Mouse (Mus musculus) layer of hippocampus, adult 18-20 months (tissue): ENCODE results near the gene Zfp831. TPM values are rescaled to one million over a fixed set of nuclear protein-coding genes. Genes with fewer than 3 reads are reported as not detected.

Source experiments
- DNase-seq, 2 experiments: peaks; one replicate each; pipeline ENCODE4 v3.0.0; 2022; ENCODE audit warnings: low spot score in 2 of 2
- total RNA-seq, 2 experiments: library from RNA; stranded (reverse); gene quantifications; 2 replicates each; pipeline ENCODE4 v1.2.3; 2021

The Zfp831 gene
- total RNA-seq, 2 experiments from 2014 or later, result 24.0 to 26.3 TPM

- DNase-seq, result no peak
These were observed 74.5 kb downstream of the Zfp831 start for GRCm38 (mm10) chr2:174717857-174718256.

- no peak for DNase-seq
These were observed 83.9 kb downstream of the Zfp831 start for GRCm38 (mm10) chr2:174727114-174727823.

- no peak for DNase-seq
These were observed 88.6 kb downstream of the Zfp831 start for GRCm38 (mm10) chr2:174731939-174732338.

GRCm38 (mm10) chr2:174735270-174735669 lies 91.9 kb downstream of the Zfp831 start:
- DNase-seq, result no peak

- DNase-seq, result no peak
These were observed 103.8 kb downstream of the Zfp831 start for GRCm38 (mm10) chr2:174747182-174747581.

GRCm38 (mm10) chr2:174748381-174748780 lies 105.0 kb downstream of the Zfp831 start:
- no peak for DNase-seq

GRCm38 (mm10) chr2:174753197-174753596 lies 109.9 kb downstream of the Zfp831 start:
- DNase-seq, result no peak

- no peak for DNase-seq
These were observed 110.9 kb downstream of the Zfp831 start for GRCm38 (mm10) chr2:174754231-174754630.

- DNase-seq, result no peak
These were observed 115.9 kb downstream of the Zfp831 start for GRCm38 (mm10) chr2:174759189-174759588.

Other genes with a start within 250 kb of the Zfp831 start
- gene Nelfcd, start 227.7 kb upstream of the Zfp831 start, total RNA-seq, result 10 to 100 TPM; 50.3 to 51.2 TPM
- gene Ctsz, start 204.5 kb upstream of the Zfp831 start, total RNA-seq, result 10 to 100 TPM; 37.9 to 44.0 TPM
- not detected for gene Tubb1, start 192.8 kb upstream of the Zfp831 start, total RNA-seq
- 100 to 1,000 TPM; 285 to 290 TPM for gene Atp5e, start 179.4 kb upstream of the Zfp831 start, total RNA-seq
- gene Prelid3b, start 170.5 kb upstream of the Zfp831 start, total RNA-seq, result 10 to 100 TPM; 45.2 to 46.3 TPM
- gene Edn3, start 117.1 kb downstream of the Zfp831 start, total RNA-seq, result 1 to 10 TPM; 3.0 to 3.4 TPM